Mouse (Mus musculus): ENCODE results near the gene Mycbpap.

GRCm38 (mm10) chr11:94543932-94544331 is 22.4 kb upstream of the Mycbpap start:
- TF ChIP-seq CTCF (conservative IDR thresholded peaks at IDR 0.05; ENCODE audit: low read length) (peak; percentile 87), POU5F1 (IDR thresholded peaks at IDR 0.05; ENCODE audit: borderline replicate concordance, low read length) (no peak)

Data from E14TG2a.4 (cell line).